Mouse (Mus musculus) ES-E14 (cell line): ENCODE results near the gene Trim17.

Experiments used
- ZC3H11A ChIP-seq: IDR thresholded peaks from 2 replicates; pipeline ENCODE4 v1.6.1; 2012; ENCODE audit warnings: low read depth, mild to moderate bottlenecking, inconsistent platforms, low read length, borderline replicate concordance
- ZNF384 ChIP-seq: IDR thresholded peaks from 2 replicates; pipeline ENCODE4 v1.6.1; 2012; ENCODE audit warnings: low read depth, low read length, inconsistent platforms

DNA sequence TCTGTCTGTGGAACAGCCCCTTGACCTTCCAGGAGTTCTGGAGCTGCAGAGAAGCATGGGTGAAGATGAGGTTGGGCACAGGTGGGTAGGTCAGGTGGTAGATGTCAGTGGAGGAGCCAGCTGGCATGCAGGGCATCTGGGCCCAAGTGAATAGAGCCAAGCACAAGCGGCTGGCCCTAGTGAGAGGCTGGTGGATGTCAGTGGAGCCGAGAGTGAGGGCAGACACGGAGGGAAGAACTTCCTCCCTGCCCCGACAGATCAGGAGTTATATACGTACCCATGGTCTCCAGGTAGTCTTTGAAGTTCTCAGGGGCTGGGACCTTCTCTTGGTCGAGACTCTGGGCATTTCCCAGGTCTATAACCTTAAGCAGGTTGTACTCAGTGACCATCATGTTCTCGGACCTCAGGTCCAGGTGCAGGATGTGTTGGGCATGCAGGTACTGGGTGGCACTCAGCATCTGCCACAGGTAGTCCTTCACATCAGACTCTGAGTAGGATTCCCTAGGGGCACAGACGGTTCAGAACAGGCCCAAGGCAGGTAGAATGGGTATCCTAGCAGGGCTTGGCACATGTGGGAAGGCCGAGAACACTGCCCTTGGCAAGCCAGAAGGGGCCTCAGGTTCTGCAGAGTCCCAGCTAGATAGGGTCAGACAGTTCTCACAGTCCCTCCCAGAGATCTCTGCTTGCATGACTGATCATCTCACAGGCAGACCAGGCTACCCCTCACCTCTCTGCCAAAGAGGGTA lies 40.7 kb downstream of the Trim17 start:
- TF ChIP-seq ZC3H11A = no peak
- no peak for TF ChIP-seq ZNF384
